Mouse (Mus musculus) CH12.LX (cell line): ENCODE results near the gene Gm17268.

Source experiments
- CHD1 ChIP-seq: IDR thresholded peaks from 2 replicates; pipeline ENCODE4 v1.6.1; 2012; ENCODE audit warnings: low read depth, low read length, improper control_type of control experiment, inconsistent platforms
- CTCF ChIP-seq, 2 experiments: IDR thresholded peaks in 1 of 2; conservative IDR thresholded peaks in 1 of 2; 2 replicates each; pipeline ENCODE4 v1.5.1; 2011 to 2012; ENCODE audit warnings: low read depth in 2 of 2, low read length in 2 of 2, improper control_type of control experiment in 1 of 2, inconsistent platforms in 1 of 2, mild to moderate bottlenecking in 1 of 2, moderate library complexity in 1 of 2
- ELF1 ChIP-seq: IDR thresholded peaks from 2 replicates; pipeline ENCODE4 v1.6.1; 2014; ENCODE audit warnings: low read depth, mild to moderate bottlenecking, inconsistent platforms, low read length, improper control_type of control experiment
- EP300 ChIP-seq: IDR thresholded peaks from 2 replicates; pipeline ENCODE4 v1.6.1; 2011; ENCODE audit warnings: low read length, improper control_type of control experiment
- JUND ChIP-seq: conservative IDR thresholded peaks from 2 replicates; pipeline ENCODE4 v1.6.1; 2011; ENCODE audit warnings: low read depth, low read length, improper control_type of control experiment
- MAX ChIP-seq: IDR thresholded peaks from 2 replicates; pipeline ENCODE4 v1.6.1; 2011; ENCODE audit warnings: low read length, improper control_type of control experiment
- MEF2A ChIP-seq: IDR thresholded peaks from 2 replicates; pipeline ENCODE4 v1.6.1; 2014; ENCODE audit warnings: low read depth, mild to moderate bottlenecking, inconsistent platforms, low read length, improper control_type of control experiment, borderline replicate concordance
- NRF1 ChIP-seq: IDR thresholded peaks from 2 replicates; pipeline ENCODE4 v1.6.1; 2014; ENCODE audit warnings: low read depth, mild to moderate bottlenecking, inconsistent platforms, low read length, improper control_type of control experiment, moderate library complexity
- POLR2A ChIP-seq: IDR thresholded peaks from 2 replicates; pipeline ENCODE4 v1.6.1; 2011; ENCODE audit warnings: low read depth, mild to moderate bottlenecking, improper control_type of control experiment, low read length
- SMC3 ChIP-seq: IDR thresholded peaks from 2 replicates; pipeline ENCODE4 v1.6.1; 2011; ENCODE audit warnings: low read depth, low read length, improper control_type of control experiment
- ZC3H11A ChIP-seq: IDR thresholded peaks from 2 replicates; pipeline ENCODE4 v1.6.1; 2012; ENCODE audit warnings: low read depth, mild to moderate bottlenecking, inconsistent platforms, low read length, improper control_type of control experiment
- ZKSCAN1 ChIP-seq: IDR thresholded peaks from 2 replicates; pipeline ENCODE4 v1.6.1; 2012; ENCODE audit warnings: low read depth, inconsistent platforms, low read length, improper control_type of control experiment, borderline replicate concordance
- ZMIZ1 ChIP-seq: IDR thresholded peaks from 2 replicates; pipeline ENCODE4 v1.6.1; 2012; ENCODE audit warnings: low read depth, mild to moderate bottlenecking, inconsistent platforms, low read length, improper control_type of control experiment
- ZNF384 ChIP-seq: IDR thresholded peaks from 2 replicates; pipeline ENCODE4 v1.6.1; 2012; ENCODE audit warnings: low read depth, low read length, improper control_type of control experiment, inconsistent platforms

- TF ChIP-seq MEF2A, result no peak
- TF ChIP-seq POLR2A, result no peak
- TF ChIP-seq MAX, result no peak
- TF ChIP-seq CTCF (conservative IDR thresholded peaks at IDR 0.05 in 1 of 2, IDR thresholded peaks at IDR 0.05 in 1 of 2; ENCODE audit: low read depth in 2 of 2, low read length in 2 of 2), result no peak
- no peak for TF ChIP-seq ZNF384
- TF ChIP-seq NRF1, result no peak
- TF ChIP-seq ELF1, result no peak
- no peak for TF ChIP-seq ZMIZ1
- no peak for TF ChIP-seq EP300
- TF ChIP-seq JUND, result no peak
- no peak for TF ChIP-seq SMC3
- TF ChIP-seq ZC3H11A, result no peak
- TF ChIP-seq ZKSCAN1, result no peak
- no peak for TF ChIP-seq CHD1
These were observed 19.0 kb downstream of the Gm17268 start for GRCm38 (mm10) chr11:82019389-82019788.
